Mouse (Mus musculus): ENCODE results near the gene Pcnx3.

DNA sequence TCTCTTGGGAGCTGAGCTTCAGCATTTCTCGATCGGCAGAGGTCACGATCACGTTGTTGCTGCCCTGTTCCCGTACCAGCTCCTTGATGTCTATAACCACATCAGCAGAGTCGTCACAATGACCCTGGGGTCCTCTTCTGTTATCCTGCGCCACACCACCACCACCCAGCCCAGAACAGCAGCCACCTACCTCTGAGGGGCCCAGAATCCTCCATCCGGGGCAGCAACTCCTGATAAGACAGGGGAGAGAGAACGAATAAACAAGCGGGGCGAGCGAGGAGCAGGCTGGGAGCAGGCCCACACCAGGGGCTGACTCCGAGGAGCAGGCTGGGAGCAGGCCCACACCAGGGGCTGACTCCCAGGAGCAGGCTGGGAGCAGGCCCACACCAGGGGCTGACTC, 2.3 kb downstream of the Pcnx3 start:
- TF ChIP-seq POLR2A (IDR thresholded peaks at IDR 0.05; ENCODE audit: insufficient read depth, low read depth, low read length) (no peak), CTCF (IDR thresholded peaks at IDR 0.05) (no peak), EP300 (IDR thresholded peaks at IDR 0.05; ENCODE audit: insufficient read depth, low read depth, low read length) (no peak)
